13 mouse cellular contexts compared by ENCODE assay signal in genomic region chr5:147634016-147634415, GRCm38 (mm10).
A peak's percentile ranks its signal among the peaks of the same experiment; 100 is the strongest.
DNase-seq lines count a peak whose midpoint lies in the region; ATAC-seq and TF ChIP-seq lines count a peak whose summit lies in the region.
"Had no signal": no experiment of that assay in that cellular context is flagged by ENCODE, and none has a peak within 500 bp of the region (broad histone marks: within the 10 kb centered on the region; RNA-seq: fewer than 3 reads in every experiment).

No protein-coding gene starts in this region.

- no peak for DNase-seq in forebrain, postnatal 0 days
- DNase-seq in embryonic facial prominence, embryonic 10.5 days (ENCODE audit: low spot score): peak; percentile 40
- peak; percentile 22 for DNase-seq in mesoderm, embryonic 11.5 days (ENCODE audit: low read depth, low spot score)
- no peak for DNase-seq in spleen, postnatal 4 days (ENCODE audit: low spot score in 2 of 2)
- DNase-seq in heart, postnatal 36 days: no peak
- DNase-seq: cerebellum, adult 2 months; gastrocnemius, postnatal 36 days; liver, postnatal 0 days; thymus, adult 18-20 months had no signal

- H3K27ac ChIP-seq in forebrain, embryonic 13.5 days: no peak overlapping the region
- H3K27ac ChIP-seq in forebrain, postnatal 0 days (ENCODE audit: low read depth, low read length): no peak overlapping the region
- H3K27ac ChIP-seq in embryonic facial prominence, embryonic 10.5 days (replicated peaks): no peak overlapping the region
- no peak overlapping the region for H3K27ac ChIP-seq in liver, embryonic 12.5 days

- no peaks in the 10 kb centered on the region for H3K9me3 ChIP-seq in forebrain, embryonic 13.5 days (replicated peaks)
- H3K9me3 ChIP-seq in forebrain, postnatal 0 days (ENCODE audit: low read length): no peaks in the 10 kb centered on the region
- H3K9me3 ChIP-seq in E14TG2a.4 (ENCODE audit: low read length): no peaks in the 10 kb centered on the region
- no peaks in the 10 kb centered on the region for H3K9me3 ChIP-seq in embryonic facial prominence, embryonic 10.5 days
- no peaks in the 10 kb centered on the region for H3K9me3 ChIP-seq in liver, embryonic 12.5 days (replicated peaks)

- ATAC-seq in forebrain, embryonic 13.5 days: no peak
- ATAC-seq in forebrain, postnatal 0 days: no peak
- ATAC-seq in liver, embryonic 12.5 days: no peak
- ATAC-seq: liver, postnatal 0 days had no signal

- no peak for TF ChIP-seq CTCF in forebrain, postnatal 0 days (IDR thresholded peaks at IDR 0.05; ENCODE audit: low read depth)
- no peak for TF ChIP-seq CTCF in E14TG2a.4 (conservative IDR thresholded peaks at IDR 0.05; ENCODE audit: low read length)

- intact Hi-C loops in heart, postnatal 36 days (cut with DNase I): no loop called here

- no peak overlapping the region for H3K9ac ChIP-seq in forebrain, embryonic 13.5 days
- H3K9ac ChIP-seq in forebrain, postnatal 0 days: no peak overlapping the region
- no peak overlapping the region for H3K9ac ChIP-seq in liver, embryonic 12.5 days
- H3K9ac ChIP-seq: liver, postnatal 0 days had no signal

- H3K4me3 ChIP-seq in forebrain, embryonic 13.5 days: no peak overlapping the region
- H3K4me3 ChIP-seq in forebrain, postnatal 0 days (ENCODE audit: low read depth, low read length): no peak overlapping the region
- peak overlapping the region; percentile 61 for H3K4me3 ChIP-seq in E14TG2a.4 (replicated peaks; ENCODE audit: low read length)
- peak overlapping the region; percentile 39 for H3K4me3 ChIP-seq in embryonic facial prominence, embryonic 10.5 days
- no peak overlapping the region for H3K4me3 ChIP-seq in liver, embryonic 12.5 days
- H3K4me3 ChIP-seq: erythroblast, embryonic 14.5 days had no signal

- H3K36me3 ChIP-seq in forebrain, embryonic 13.5 days (ENCODE audit: poor library complexity, severe bottlenecking): no peaks in the 10 kb centered on the region
- no peaks in the 10 kb centered on the region for H3K36me3 ChIP-seq in forebrain, postnatal 0 days (ENCODE audit: insufficient read depth)
- no peaks in the 10 kb centered on the region for H3K36me3 ChIP-seq in E14TG2a.4 (ENCODE audit: insufficient read depth, low read length)
- no peaks in the 10 kb centered on the region for H3K36me3 ChIP-seq in embryonic facial prominence, embryonic 10.5 days (replicated peaks)
- no peaks in the 10 kb centered on the region for H3K36me3 ChIP-seq in liver, embryonic 12.5 days

- 0 out of 2 replicates have a peak, but pooled peaks cover 3% of the 10 kb centered on the region for H3K4me1 ChIP-seq in forebrain, embryonic 13.5 days
- H3K4me1 ChIP-seq in forebrain, postnatal 0 days (ENCODE audit: insufficient read depth): no peaks in the 10 kb centered on the region
- peaks cover 5% of the 10 kb centered on the region; the same call in 1 of the 2 replicates for H3K4me1 ChIP-seq in E14TG2a.4 (replicated peaks; ENCODE audit: low read depth, low read length)
- H3K4me1 ChIP-seq in embryonic facial prominence, embryonic 10.5 days: peaks cover 13% of the 10 kb centered on the region
- H3K4me1 ChIP-seq in liver, embryonic 12.5 days: no peaks in the 10 kb centered on the region

- WGBS in forebrain, embryonic 13.5 days: 26% methylated on average over 11 of the region's 11 CpGs
- WGBS in forebrain, postnatal 0 days: 32% methylated on average over 10 of the region's 11 CpGs
- WGBS in embryonic facial prominence, embryonic 10.5 days: 28% methylated on average over 11 of the region's 11 CpGs
- 59% methylated on average over 11 of the region's 11 CpGs for WGBS in liver, embryonic 12.5 days (ENCODE audit: insufficient replicate concordance)

- peak overlapping the region; percentile 16; the same call in 1 of the 2 replicates for H3K4me2 ChIP-seq in forebrain, embryonic 13.5 days
- H3K4me2 ChIP-seq in forebrain, postnatal 0 days (ENCODE audit: low read depth): no peak overlapping the region
- H3K4me2 ChIP-seq in liver, embryonic 12.5 days: no peak overlapping the region

- H3K27me3 ChIP-seq in forebrain, embryonic 13.5 days: no peaks in the 10 kb centered on the region
- no peaks in the 10 kb centered on the region for H3K27me3 ChIP-seq in forebrain, postnatal 0 days (ENCODE audit: insufficient read depth, low read length)
- H3K27me3 ChIP-seq in E14TG2a.4 (ENCODE audit: insufficient read depth, low read length): no peaks in the 10 kb centered on the region
- H3K27me3 ChIP-seq in embryonic facial prominence, embryonic 10.5 days (replicated peaks; ENCODE audit: low read depth, poor library complexity, severe bottlenecking): no peaks in the 10 kb centered on the region
- H3K27me3 ChIP-seq in liver, embryonic 12.5 days (replicated peaks): no peaks in the 10 kb centered on the region

Comparison
In these comparisons a context has a peak if more than half of its experiments do, and no peak if none do; other contexts are left out.
1. H3K4me3 ChIP-seq: peak in E14TG2a.4 (single experiment) and embryonic facial prominence, embryonic 10.5 days (single experiment); none in forebrain, embryonic 13.5 days (single experiment), forebrain, postnatal 0 days (single experiment) and liver, embryonic 12.5 days (single experiment).
2. DNase-seq: peak in embryonic facial prominence, embryonic 10.5 days (single experiment) and mesoderm, embryonic 11.5 days (single experiment); none in forebrain, postnatal 0 days (single experiment), spleen, postnatal 4 days (0 of 2) and heart, postnatal 36 days (0 of 2).